Mouse (Mus musculus) 416B (cell line): ENCODE measurements at regions not wholly inside any gene's neighbourhood (a gene's known extent, or its start where the extent isn't known, plus 50 kb on each side); places are given as distances from the start of the nearest gene placed in this dataset.

Experiments
- DNase-seq: peaks from one replicate; pipeline ENCODE4 v3.0.0; 2011; ENCODE audit warnings: low read depth

- DNase-seq = no peak
These were observed 51.7 kb upstream of the Tspan11 start for GRCm38 (mm10) chr6:127835666-127836065.

DNA sequence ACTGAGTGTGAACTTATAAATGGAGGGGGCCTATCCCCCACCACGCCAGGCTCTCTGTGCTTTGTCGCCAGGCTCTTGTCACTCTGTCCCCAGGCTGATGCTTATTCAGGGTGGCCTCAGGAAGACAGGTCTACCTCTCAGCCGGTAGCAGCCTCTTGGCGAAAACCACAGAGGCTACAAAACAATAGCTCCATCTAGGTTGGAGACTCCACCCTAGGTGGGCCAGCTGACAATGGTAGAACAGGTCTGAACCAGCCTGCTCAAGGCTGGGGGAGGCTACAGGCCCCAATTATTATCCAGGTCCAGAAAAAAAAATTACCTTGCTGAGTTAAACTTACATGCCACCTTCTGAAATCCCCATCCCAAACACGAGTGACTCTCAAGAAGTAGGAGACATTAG, 59.0 kb upstream of the Tspan11 start:
- DNase-seq = no peak

DNA sequence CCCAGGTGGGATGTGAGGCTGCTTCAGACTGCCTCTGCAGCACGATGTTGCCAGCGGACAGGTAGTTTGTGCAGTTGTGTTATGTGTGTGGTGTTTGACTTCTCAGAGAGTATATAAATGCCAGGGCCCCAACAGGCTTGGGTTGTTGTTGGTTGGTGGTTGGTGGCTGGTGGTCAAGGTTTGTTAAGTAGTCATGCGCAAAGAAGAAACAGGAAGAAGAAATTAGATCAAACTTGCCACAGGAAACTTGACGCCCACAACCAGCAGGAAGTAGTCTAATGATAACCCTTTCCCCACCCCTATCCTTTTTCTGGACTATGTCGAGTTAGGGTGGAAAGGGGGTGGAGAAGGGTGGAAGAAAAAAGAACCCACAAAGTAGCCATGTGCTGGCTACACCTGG, 56.2 kb upstream of the Prmt8 start:
- peak; percentile 80 for DNase-seq

GRCm38 (mm10) chr6:127823718-127824117, 54.4 kb upstream of the Prmt8 start:
- DNase-seq = no peak

DNA sequence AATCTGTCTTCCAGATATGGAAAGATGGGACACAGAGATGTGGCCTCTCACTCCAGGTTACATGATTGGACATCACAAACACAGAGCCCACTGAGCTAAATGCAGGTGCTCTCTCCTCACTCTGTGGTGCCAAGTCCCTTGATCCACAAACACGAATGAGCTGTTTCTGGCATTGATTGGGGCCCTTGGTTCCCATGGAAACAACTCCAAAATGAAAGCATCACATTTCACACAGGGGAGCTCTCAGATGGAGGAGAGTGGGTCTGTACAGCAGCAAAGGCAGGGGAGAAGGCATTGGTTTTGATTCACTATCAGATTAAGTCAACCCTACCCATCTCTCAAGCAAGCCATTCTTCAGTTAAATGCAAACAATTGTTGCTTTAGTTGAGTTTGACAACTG, 51.3 kb upstream of the Prmt8 start:
- no peak for DNase-seq
